Comparison of ENCODE assay signal across 8 mouse cellular contexts in the genomic region with DNA sequence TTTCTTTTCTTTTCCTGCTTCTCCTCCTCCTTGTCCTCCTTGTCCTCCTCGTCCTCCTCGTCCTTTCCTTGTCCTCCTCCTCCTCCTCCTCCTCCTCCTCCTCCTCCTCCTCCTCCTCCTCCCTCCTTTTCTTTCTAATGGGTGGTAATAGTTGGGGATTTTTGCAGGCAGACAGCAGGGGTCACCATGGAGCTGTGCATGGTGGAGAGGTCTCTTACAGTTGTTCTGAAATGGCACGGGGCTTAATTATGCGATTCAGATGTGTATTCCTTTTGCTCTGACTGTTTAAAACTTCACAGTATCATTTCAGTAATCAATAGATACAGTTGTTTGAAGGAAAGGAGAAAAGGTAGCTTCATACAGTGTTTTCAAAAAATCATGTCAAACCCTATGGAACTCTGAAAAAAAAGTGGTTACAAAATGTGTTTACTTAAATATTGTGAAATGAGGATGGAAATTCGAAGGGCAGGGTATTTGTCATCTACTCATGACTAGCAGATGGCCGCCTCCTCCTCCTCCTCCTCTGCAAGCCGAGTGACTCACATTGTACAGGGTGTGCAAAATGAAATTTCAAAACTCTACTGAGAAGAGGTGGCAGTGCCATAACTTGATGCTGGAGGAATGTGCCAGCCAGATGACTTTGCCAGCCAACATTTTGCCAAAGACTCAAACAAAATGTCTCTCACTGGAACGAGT.
DNase-seq lines count a peak whose midpoint lies in the region; ATAC-seq and TF ChIP-seq lines count a peak whose summit lies in the region.

No protein-coding gene starts in this region.

- H3K27ac ChIP-seq in heart, adult 2 months: no peak overlapping the region
- no peak overlapping the region for H3K27ac ChIP-seq in heart, embryonic 12.5 days (ENCODE audit: poor library complexity, severe bottlenecking)
- H3K27ac ChIP-seq in CH12.LX (ENCODE audit: insufficient read depth, low read depth): no peak overlapping the region
- 0 out of 2 replicates have a peak overlapping the region, but pooled peaks have one; percentile 45 for H3K27ac ChIP-seq in cortical plate, adult 2 months (ENCODE audit: insufficient read depth, low read length)

- no peak for TF ChIP-seq POLR2A in heart, adult 2 months (IDR thresholded peaks at IDR 0.05; ENCODE audit: insufficient read depth, low read depth, low read length)
- no peak for TF ChIP-seq POLR2A in CH12.LX (IDR thresholded peaks at IDR 0.05; ENCODE audit: low read depth, low read length)
- TF ChIP-seq POLR2A in cortical plate, adult 2 months (IDR thresholded peaks at IDR 0.05; ENCODE audit: extremely low read depth, insufficient read depth, low read length): no peak

- DNase-seq in heart, adult 2 months: peak; percentile 7 to 35
- DNase-seq in CH12.LX (ENCODE audit: extremely low read depth): peak; percentile 39
- peak; percentile 6 to 49 for DNase-seq in layer of hippocampus, postnatal 14 days (ENCODE audit: low spot score in 2 of 2)
- DNase-seq in right cerebral cortex, postnatal 25 days: peak; percentile 50
- DNase-seq in cerebellum, adult 11-12 months: no peak
- DNase-seq in cerebellum, postnatal 36 days: no peak

- intact Hi-C loops in heart, adult 2 months (cut with DNase I): loop anchor here (10.0 kb wide), 1 partner anchor 323 kb away; no protein-coding TSS in a partner anchor

- no peak overlapping the region for H3K4me2 ChIP-seq in heart, embryonic 12.5 days
- H3K4me2 ChIP-seq in CH12.LX (ENCODE audit: insufficient read depth, low read depth, poor library complexity, severe bottlenecking): no peak overlapping the region

- no peak for ATAC-seq in heart, embryonic 12.5 days (ENCODE audit: insufficient number of reproducible peaks, low FRiP score)

- no peaks in the 10 kb centered on the region for H3K79me2 ChIP-seq in heart, adult 2 months (replicated peaks; ENCODE audit: control insufficient read depth, insufficient read depth, low read length)
- H3K79me2 ChIP-seq in CH12.LX (replicated peaks; ENCODE audit: control insufficient read depth, extremely low read depth, insufficient read depth, poor library complexity, severe bottlenecking): no peaks in the 10 kb centered on the region

- peak; percentile 50 for TF ChIP-seq CTCF in heart, adult 2 months (IDR thresholded peaks at IDR 0.05)
- peak in 1 of 2 experiments; percentile 52; a peak in 2 of 4 replicates for TF ChIP-seq CTCF in CH12.LX (conservative IDR thresholded peaks at IDR 0.05 in 1 of 2, IDR thresholded peaks at IDR 0.05 in 1 of 2; ENCODE audit: low read depth in 2 of 2, low read length in 2 of 2)
- peak; percentile 14; the same call in 1 of the 2 replicates for TF ChIP-seq CTCF in cortical plate, adult 2 months (IDR thresholded peaks at IDR 0.05; ENCODE audit: extremely low read depth, insufficient read depth, low read length)

- in situ Hi-C loops in CH12.LX (cut with MboI; ENCODE audit: low pct_ligation_motif_present, low pct_unique_long_range_greater_than_20kb, low sequenced_read_pairs): no loop called here

- TF ChIP-seq EP300 in heart, adult 2 months (IDR thresholded peaks at IDR 0.05; ENCODE audit: insufficient read depth, low read depth, low read length): no peak
- TF ChIP-seq EP300 in CH12.LX (IDR thresholded peaks at IDR 0.05; ENCODE audit: low read length): no peak

- H3K36me3 ChIP-seq in heart, adult 2 months (ENCODE audit: control insufficient read depth, insufficient read depth, low read length): no peaks in the 10 kb centered on the region
- no peaks in the 10 kb centered on the region for H3K36me3 ChIP-seq in heart, embryonic 12.5 days
- no peaks in the 10 kb centered on the region for H3K36me3 ChIP-seq in CH12.LX (replicated peaks in 1 of 2; ENCODE audit: control insufficient read depth in 1 of 2, insufficient read depth in 1 of 2, low read length in 1 of 2)

- TF ChIP-seq RAD21 in CH12.LX (IDR thresholded peaks at IDR 0.05; ENCODE audit: low read depth, low read length): peak; percentile 54

- H3K9me3 ChIP-seq in heart, embryonic 12.5 days (replicated peaks): no peaks in the 10 kb centered on the region
- H3K9me3 ChIP-seq in CH12.LX (replicated peaks; ENCODE audit: low read length): no peaks in the 10 kb centered on the region

- H3K27me3 ChIP-seq in heart, adult 2 months (ENCODE audit: control insufficient read depth, insufficient read depth, low read length): no peaks in the 10 kb centered on the region
- no peaks in the 10 kb centered on the region for H3K27me3 ChIP-seq in heart, embryonic 12.5 days (replicated peaks)
- H3K27me3 ChIP-seq in CH12.LX (replicated peaks): no peaks in the 10 kb centered on the region

- H3K4me3 ChIP-seq in heart, adult 2 months: no peak overlapping the region
- no peak overlapping the region for H3K4me3 ChIP-seq in heart, embryonic 12.5 days
- H3K4me3 ChIP-seq in CH12.LX (replicated peaks in 1 of 3; ENCODE audit: low read depth in 2 of 3, low read length in 2 of 3, poor library complexity in 1 of 3): no peak overlapping the region
- no peak overlapping the region for H3K4me3 ChIP-seq in cortical plate, adult 2 months (ENCODE audit: insufficient read depth, low read length)

- 30% methylated on average over 8 of the region's 8 CpGs for WGBS in heart, adult 2 months
- WGBS in heart, embryonic 12.5 days: 55% methylated on average over 8 of the region's 8 CpGs

- dilution Hi-C loops in CH12.LX (cut with MboI; ENCODE audit: extremely low pct_ligation_motif_present, extremely low pct_unique_long_range_greater_than_20kb, low sequenced_read_pairs): no loop called here

- no peaks in the 10 kb centered on the region; the same call in none of the 2 replicates for H3K4me1 ChIP-seq in heart, adult 2 months (ENCODE audit: control insufficient read depth, insufficient read depth, low read length)
- H3K4me1 ChIP-seq in heart, embryonic 12.5 days (replicated peaks): no peaks in the 10 kb centered on the region
- peaks cover 0 to 4% of the 10 kb centered on the region in 2 experiments; a peak in 2 of 4 replicates for H3K4me1 ChIP-seq in CH12.LX (ENCODE audit: control insufficient read depth in 1 of 2, insufficient read depth in 2 of 2)
- H3K4me1 ChIP-seq in cortical plate, adult 2 months (ENCODE audit: control insufficient read depth, insufficient read depth, low read length): peaks cover 1% of the 10 kb centered on the region; the same call in 1 of the 2 replicates

- H3K9ac ChIP-seq in heart, adult 2 months (ENCODE audit: low read depth, low read length): no peak overlapping the region
- no peak overlapping the region for H3K9ac ChIP-seq in heart, embryonic 12.5 days
- no peak overlapping the region for H3K9ac ChIP-seq in CH12.LX (ENCODE audit: insufficient read depth, low read depth)

TF ChIP-seq in CH12.LX, 34 proteins besides CTCF, POLR2A, EP300 and RAD21:
- no peak for TF ChIP-seq CHD1 (IDR thresholded peaks at IDR 0.05; ENCODE audit: low read depth, low read length)
- no peak for TF ChIP-seq MAZ (IDR thresholded peaks at IDR 0.05; ENCODE audit: low read depth, low read length)
- TF ChIP-seq MXI1 (IDR thresholded peaks at IDR 0.05; ENCODE audit: low read depth, low read length): no peak
- TF ChIP-seq KAT2A (IDR thresholded peaks at IDR 0.05; ENCODE audit: insufficient replicate concordance, low read length): no peak
- no peak for TF ChIP-seq HCFC1 (IDR thresholded peaks at IDR 0.05; ENCODE audit: low read depth, low read length)
- TF ChIP-seq ETS1 (conservative IDR thresholded peaks at IDR 0.05; ENCODE audit: low read depth, low read length): no peak
- peak; percentile 54 for TF ChIP-seq SMC3 (IDR thresholded peaks at IDR 0.05; ENCODE audit: low read depth, low read length)
- 0 out of 2 replicates have a peak, but pooled peaks have one; percentile 5 for TF ChIP-seq BHLHE40 (IDR thresholded peaks at IDR 0.05; ENCODE audit: low read depth, low read length)
- no peak for TF ChIP-seq ZKSCAN1 (IDR thresholded peaks at IDR 0.05; ENCODE audit: borderline replicate concordance, low read depth, low read length)
- TF ChIP-seq UBTF (IDR thresholded peaks at IDR 0.05; ENCODE audit: low read depth, low read length): no peak
- no peak for TF ChIP-seq RCOR1 (conservative IDR thresholded peaks at IDR 0.05; ENCODE audit: low read depth, low read length)
- TF ChIP-seq PAX5 (IDR thresholded peaks at IDR 0.05; ENCODE audit: low read length): no peak

Comparison
In these comparisons a context has a peak if more than half of its experiments do, and no peak if none do; other contexts are left out.
1. DNase-seq: peak in heart, adult 2 months (2 of 2), CH12.LX (single experiment), layer of hippocampus, postnatal 14 days (2 of 2) and right cerebral cortex, postnatal 25 days (single experiment); none in cerebellum, adult 11-12 months (single experiment) and cerebellum, postnatal 36 days (0 of 2).